Mouse (Mus musculus) naive thymus-derived CD4-positive, alpha-beta T cell, adult 2 months (primary cell): ENCODE data around the gene Cmbl.

Source experiments
- DNase-seq: peaks from one replicate; pipeline ENCODE4 v3.0.0-alpha.2; 2011; ENCODE audit warnings: low read depth

Cmbl gene

GRCm38 (mm10) chr15:31627277-31628154 lies 62.3 kb downstream of the Cmbl start:
- DNase-seq, result no peak

GRCm38 (mm10) chr15:31628180-31628579 lies 63.0 kb downstream of the Cmbl start:
- DNase-seq, result no peak

GRCm38 (mm10) chr15:31629556-31629955 lies 64.4 kb downstream of the Cmbl start:
- DNase-seq, result no peak

GRCm38 (mm10) chr15:31631396-31631858 lies 66.2 kb downstream of the Cmbl start:
- DNase-seq, result no peak

- DNase-seq, result no peak
These were observed 67.3 kb downstream of the Cmbl start for GRCm38 (mm10) chr15:31632478-31632877.

- no peak for DNase-seq
These were observed 69.4 kb downstream of the Cmbl start for GRCm38 (mm10) chr15:31634582-31634981.

- DNase-seq, result no peak
These were observed 71.0 kb downstream of the Cmbl start for GRCm38 (mm10) chr15:31636091-31636595.
